Mouse (Mus musculus): ENCODE data around the gene Chrd. TPM values are rescaled to one million over a fixed set of nuclear protein-coding genes. Genes with fewer than 3 reads are reported as not detected.

The Chrd gene
- polyA plus RNA-seq, 2 experiments = 11.6 to 38.9 TPM

DNA sequence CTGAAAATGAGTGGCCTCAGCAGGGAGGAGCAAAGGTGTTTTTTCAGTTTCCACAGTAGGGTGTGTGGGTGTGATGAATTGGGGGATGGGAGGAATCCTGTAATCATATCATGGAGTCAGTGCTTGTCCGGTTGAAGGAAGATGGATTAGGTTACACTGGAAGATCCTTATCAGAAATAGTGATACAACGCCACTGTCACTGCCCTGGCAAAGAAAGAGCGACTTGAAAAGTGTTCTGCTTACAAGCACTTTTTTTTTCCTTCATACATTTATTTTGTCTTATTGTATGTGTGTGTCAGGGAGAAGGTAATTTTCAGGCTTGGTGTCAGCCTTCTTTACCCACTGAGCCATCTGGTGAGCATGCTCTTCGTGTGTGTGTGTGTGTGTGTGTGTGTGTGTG lies 10.2 kb upstream of the Chrd start:
- Histone ChIP-seq H3K27ac (replicated peaks; ENCODE audit: low read depth, low read length) (no peak overlapping the region), H3K4me3 (replicated peaks; ENCODE audit: low read length) (no peak overlapping the region), H3K36me3 (ENCODE audit: control insufficient read depth, insufficient read depth, low read length) (peaks cover 33% of the 10 kb centered on the region), H3K9ac (ENCODE audit: low read depth, low read length, severe bottlenecking) (no peak overlapping the region), H3K4me1 (ENCODE audit: control insufficient read depth, insufficient read depth, low read length) (peaks cover 4% of the 10 kb centered on the region), H3K27me3 (ENCODE audit: control insufficient read depth, insufficient read depth, low read length) (no peaks in the 10 kb centered on the region), H3K4me2 (replicated peaks; ENCODE audit: low read depth, low read length, severe bottlenecking) (no peak overlapping the region), H3K9me3 (ENCODE audit: control insufficient read depth, low read length) (no peaks in the 10 kb centered on the region)
- DNase-seq (ENCODE audit: low spot score) (no peak), ATAC-seq (ENCODE audit: low FRiP score, low read depth) (no peak)
- no peak for TF ChIP-seq POLR2A (IDR thresholded peaks at IDR 0.05; ENCODE audit: borderline replicate concordance, extremely low read depth, insufficient read depth, insufficient read length)
- 63% methylated on average over 4 of the region's 4 CpGs for WGBS

DNA sequence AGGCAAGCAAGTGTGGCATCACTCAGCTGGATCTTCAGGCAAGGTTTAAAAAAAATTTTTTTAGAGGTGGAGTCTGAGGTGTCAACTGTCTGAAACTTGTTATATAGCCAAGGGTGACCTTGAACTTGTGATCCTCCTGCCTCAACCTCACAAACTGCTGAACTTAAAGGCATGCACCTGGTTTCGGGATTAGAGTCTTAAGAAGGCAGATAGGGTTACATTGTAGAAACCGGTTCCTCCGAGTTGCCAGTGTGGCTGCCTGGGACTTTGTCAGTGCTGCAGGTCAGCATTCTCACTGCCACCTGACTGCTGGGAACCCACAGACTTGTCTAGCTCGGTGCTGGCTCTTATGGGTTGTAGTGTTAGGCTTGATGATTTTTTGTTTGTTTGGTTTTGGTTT lies 9.7 kb upstream of the Chrd start:
- WGBS = 35% methylated on average over 4 of the region's 4 CpGs
- Histone ChIP-seq H3K36me3 (ENCODE audit: control insufficient read depth, insufficient read depth, low read length) (peaks cover 33% of the 10 kb centered on the region), H3K9me3 (ENCODE audit: control insufficient read depth, low read length) (no peaks in the 10 kb centered on the region), H3K27ac (replicated peaks; ENCODE audit: low read depth, low read length) (no peak overlapping the region), H3K9ac (ENCODE audit: low read depth, low read length, severe bottlenecking) (no peak overlapping the region), H3K27me3 (ENCODE audit: control insufficient read depth, insufficient read depth, low read length) (no peaks in the 10 kb centered on the region), H3K4me1 (ENCODE audit: control insufficient read depth, insufficient read depth, low read length) (peaks cover 4% of the 10 kb centered on the region), H3K4me3 (replicated peaks; ENCODE audit: low read length) (no peak overlapping the region), H3K4me2 (replicated peaks; ENCODE audit: low read depth, low read length, severe bottlenecking) (no peak overlapping the region)
- DNase-seq (ENCODE audit: low spot score) = no peak
- no peak for ATAC-seq (ENCODE audit: low FRiP score, low read depth)
- TF ChIP-seq POLR2A (IDR thresholded peaks at IDR 0.05; ENCODE audit: borderline replicate concordance, extremely low read depth, insufficient read depth, insufficient read length) = no peak

DNA sequence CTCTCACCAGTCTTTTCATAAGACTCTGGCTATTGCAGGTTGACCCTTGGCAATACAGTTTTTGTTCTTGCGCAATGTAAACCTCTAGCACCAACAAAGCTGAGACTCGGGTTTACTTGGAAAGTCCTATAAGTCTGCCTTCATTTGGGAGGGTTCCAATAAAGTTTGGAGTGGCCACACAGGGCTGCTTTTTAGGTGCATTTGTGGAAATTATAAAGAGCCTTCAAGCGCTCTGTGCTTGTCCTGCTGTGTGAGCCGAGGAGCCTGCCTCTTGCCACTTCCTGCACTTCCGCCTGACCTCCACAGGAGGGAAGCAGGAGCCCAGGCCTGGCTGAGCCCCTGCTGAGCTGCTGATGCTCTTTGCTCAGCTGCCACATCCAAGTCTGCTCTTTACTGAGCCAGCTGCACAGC lies 8.6 kb upstream of the Chrd start:
- no peak for TF ChIP-seq POLR2A (IDR thresholded peaks at IDR 0.05; ENCODE audit: borderline replicate concordance, extremely low read depth, insufficient read depth, insufficient read length)
- ATAC-seq (ENCODE audit: low FRiP score, low read depth) = peak; percentile 76; the same call in 1 of the 2 replicates
- peaks cover 4% of the 10 kb centered on the region for H3K4me1 ChIP-seq (ENCODE audit: control insufficient read depth, insufficient read depth, low read length)
- H3K9ac ChIP-seq (ENCODE audit: low read depth, low read length, severe bottlenecking) = no peak overlapping the region
- peaks cover 33% of the 10 kb centered on the region for H3K36me3 ChIP-seq (ENCODE audit: control insufficient read depth, insufficient read depth, low read length)
- no peak overlapping the region for H3K27ac ChIP-seq (replicated peaks; ENCODE audit: low read depth, low read length)
- WGBS = 28% methylated on average over 5 of the region's 5 CpGs
- no peak overlapping the region for H3K4me2 ChIP-seq (replicated peaks; ENCODE audit: low read depth, low read length, severe bottlenecking)
- H3K9me3 ChIP-seq (ENCODE audit: control insufficient read depth, low read length) = no peaks in the 10 kb centered on the region
- H3K4me3 ChIP-seq (replicated peaks; ENCODE audit: low read length) = no peak overlapping the region
- DNase-seq (ENCODE audit: low spot score) = no peak
- no peaks in the 10 kb centered on the region for H3K27me3 ChIP-seq (ENCODE audit: control insufficient read depth, insufficient read depth, low read length)

DNA sequence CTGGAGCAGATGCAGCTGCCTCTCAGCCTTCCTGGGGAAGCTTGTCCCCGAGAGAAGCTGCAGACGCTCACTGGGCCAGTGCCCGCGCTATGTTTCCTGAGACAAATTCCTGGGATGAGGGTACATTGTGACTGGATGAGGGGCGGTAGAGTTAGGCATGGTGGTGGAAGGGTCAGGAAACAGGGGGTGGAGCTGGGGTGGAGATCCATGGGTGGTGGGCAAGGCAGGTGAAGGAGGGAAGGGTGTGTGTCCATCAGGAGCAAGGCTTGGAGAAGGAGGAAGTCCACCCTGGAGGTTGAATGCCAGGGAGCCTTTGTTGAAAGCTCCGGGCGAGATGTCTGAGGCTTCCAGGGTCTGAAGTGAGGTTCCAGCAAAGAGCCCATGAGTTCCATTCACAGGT lies 7.6 kb upstream of the Chrd start:
- DNase-seq (ENCODE audit: low spot score) (no peak), ATAC-seq (ENCODE audit: low FRiP score, low read depth) (no peak)
- Histone ChIP-seq H3K4me3 (replicated peaks; ENCODE audit: low read length) (no peak overlapping the region), H3K36me3 (ENCODE audit: control insufficient read depth, insufficient read depth, low read length) (peaks cover 23% of the 10 kb centered on the region), H3K9ac (ENCODE audit: low read depth, low read length, severe bottlenecking) (no peak overlapping the region), H3K9me3 (ENCODE audit: control insufficient read depth, low read length) (no peaks in the 10 kb centered on the region), H3K27ac (replicated peaks; ENCODE audit: low read depth, low read length) (no peak overlapping the region), H3K27me3 (ENCODE audit: control insufficient read depth, insufficient read depth, low read length) (no peaks in the 10 kb centered on the region), H3K4me1 (ENCODE audit: control insufficient read depth, insufficient read depth, low read length) (peaks cover 4% of the 10 kb centered on the region), H3K4me2 (replicated peaks; ENCODE audit: low read depth, low read length, severe bottlenecking) (no peak overlapping the region)
- WGBS = 57% methylated on average over 7 of the region's 7 CpGs
- no peak for TF ChIP-seq POLR2A (IDR thresholded peaks at IDR 0.05; ENCODE audit: borderline replicate concordance, extremely low read depth, insufficient read depth, insufficient read length)

DNA sequence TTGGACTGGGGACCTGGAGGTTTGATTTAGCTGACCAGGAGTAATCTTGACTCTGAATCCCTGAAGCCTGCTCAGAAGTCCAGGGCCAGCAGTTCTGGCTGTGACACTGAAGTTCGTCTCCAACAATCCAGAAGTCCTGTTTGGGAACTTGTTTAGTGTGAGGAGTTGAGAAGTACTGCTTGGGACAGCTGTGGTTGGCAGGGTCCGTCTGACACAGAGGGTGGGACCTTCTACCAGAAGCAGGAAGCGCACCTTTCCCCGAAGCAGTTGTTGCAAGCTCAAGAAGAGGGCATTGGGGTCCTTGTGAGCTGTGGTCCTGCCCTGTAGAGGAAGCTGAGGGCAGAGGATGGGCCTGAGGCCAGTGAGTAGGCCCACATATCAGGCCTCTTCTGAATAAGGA lies 7.2 kb upstream of the Chrd start:
- WGBS = 79% methylated on average over 4 of the region's 4 CpGs
- no peaks in the 10 kb centered on the region for H3K9me3 ChIP-seq (ENCODE audit: control insufficient read depth, low read length)
- TF ChIP-seq POLR2A (IDR thresholded peaks at IDR 0.05; ENCODE audit: borderline replicate concordance, extremely low read depth, insufficient read depth, insufficient read length) = no peak
- H3K4me2 ChIP-seq (replicated peaks; ENCODE audit: low read depth, low read length, severe bottlenecking) = no peak overlapping the region
- no peak overlapping the region for H3K27ac ChIP-seq (replicated peaks; ENCODE audit: low read depth, low read length)
- H3K4me3 ChIP-seq (replicated peaks; ENCODE audit: low read length) = no peak overlapping the region
- H3K27me3 ChIP-seq (ENCODE audit: control insufficient read depth, insufficient read depth, low read length) = no peaks in the 10 kb centered on the region
- H3K9ac ChIP-seq (ENCODE audit: low read depth, low read length, severe bottlenecking) = no peak overlapping the region
- DNase-seq (ENCODE audit: low spot score) = no peak
- ATAC-seq (ENCODE audit: low FRiP score, low read depth) = no peak
- peaks cover 19% of the 10 kb centered on the region for H3K36me3 ChIP-seq (ENCODE audit: control insufficient read depth, insufficient read depth, low read length)
- H3K4me1 ChIP-seq (ENCODE audit: control insufficient read depth, insufficient read depth, low read length) = peaks cover 4% of the 10 kb centered on the region

DNA sequence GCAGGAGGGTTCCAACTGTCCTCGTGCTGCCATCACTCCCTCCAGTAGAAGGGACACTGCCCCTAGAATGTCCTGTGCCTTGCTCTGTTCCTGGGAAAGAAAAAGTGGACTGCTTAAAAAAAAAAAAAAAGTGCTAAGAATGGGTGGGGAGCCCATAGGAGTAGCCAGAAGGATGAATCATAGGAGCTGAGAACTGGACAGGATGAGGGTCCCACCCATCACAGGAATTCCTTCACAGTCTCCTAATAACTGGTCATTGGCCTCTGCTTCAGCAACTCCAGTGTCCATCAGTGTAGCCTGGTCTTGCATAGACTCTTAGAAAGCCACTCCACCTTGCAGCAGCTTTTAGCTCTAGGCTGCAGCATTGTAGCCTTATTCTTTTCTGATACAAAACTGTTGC lies 6.5 kb upstream of the Chrd start:
- Histone ChIP-seq H3K4me1 (ENCODE audit: control insufficient read depth, insufficient read depth, low read length) (peaks cover 4% of the 10 kb centered on the region), H3K4me3 (replicated peaks; ENCODE audit: low read length) (no peak overlapping the region), H3K27me3 (ENCODE audit: control insufficient read depth, insufficient read depth, low read length) (no peaks in the 10 kb centered on the region), H3K4me2 (replicated peaks; ENCODE audit: low read depth, low read length, severe bottlenecking) (no peak overlapping the region), H3K9me3 (ENCODE audit: control insufficient read depth, low read length) (no peaks in the 10 kb centered on the region), H3K27ac (replicated peaks; ENCODE audit: low read depth, low read length) (no peak overlapping the region), H3K36me3 (ENCODE audit: control insufficient read depth, insufficient read depth, low read length) (peaks cover 15% of the 10 kb centered on the region), H3K9ac (ENCODE audit: low read depth, low read length, severe bottlenecking) (no peak overlapping the region)
- TF ChIP-seq POLR2A (IDR thresholded peaks at IDR 0.05; ENCODE audit: borderline replicate concordance, extremely low read depth, insufficient read depth, insufficient read length) = no peak
- WGBS = 53% methylated on average over 1 of the region's 1 CpGs
- no peak for DNase-seq (ENCODE audit: low spot score)
- ATAC-seq (ENCODE audit: low FRiP score, low read depth) = no peak

All from limb, embryonic 14.5 days (tissue).